Mouse (Mus musculus) regulatory T cell (primary cell): ENCODE data around the gene Cbwd1.
"Not testable (repeated sequence)": the region's sequence is repeated elsewhere in the genome, so short reads cannot be mapped to it uniquely, and the experiment has no call there.

Experiments
- in situ Hi-C: fragments of 300-600 bp; cut with MboI, MseI; formaldehyde crosslinking; loops from one replicate; pipeline ENCODE4 v1.15.1; 2025; ENCODE audit warnings: high pct_unique_total_duplicates

Gene Cbwd1

GRCm38 (mm10) chr19:24897006-24897895 lies 64.2 kb downstream of the Cbwd1 start:
- in situ Hi-C loops: no loop called here

GRCm38 (mm10) chr19:24896536-24896935 lies 64.9 kb downstream of the Cbwd1 start:
- in situ Hi-C loops: no loop called here

GRCm38 (mm10) chr19:24886888-24887287 lies 74.5 kb downstream of the Cbwd1 start:
- in situ Hi-C loops: loop anchor here (10.0 kb wide), 1 partner anchor 592 kb away; no protein-coding TSS in a partner anchor

- in situ Hi-C loops: loop anchor here (10.0 kb wide), 1 partner anchor 591 kb away; no protein-coding TSS in a partner anchor
These were observed 75.9 kb downstream of the Cbwd1 start for GRCm38 (mm10) chr19:24885504-24885903.

- in situ Hi-C loops: loop anchor here (10.0 kb wide), 1 partner anchor 586 kb away; no protein-coding TSS in a partner anchor
These were observed 80.2 kb downstream of the Cbwd1 start for GRCm38 (mm10) chr19:24881237-24881636.

- in situ Hi-C loops: not testable (repeated sequence)
These were observed 86.1 kb downstream of the Cbwd1 start, which contains the start of gene Gm10053 for GRCm38 (mm10) chr19:24875129-24875870. TSS of gene Gm10053 (plus strand) at chr19:24875686.

GRCm38 (mm10) chr19:24873873-24874272 lies 87.5 kb downstream of the Cbwd1 start:
- in situ Hi-C loops: loop anchor here (5.0 kb wide), 2 partner anchors 172 to 247 kb away; no protein-coding TSS in a partner anchor

- in situ Hi-C loops: loop anchor here (5.0 kb wide), 2 partner anchors 169 to 244 kb away; no protein-coding TSS in a partner anchor
These were observed 90.3 kb downstream of the Cbwd1 start for GRCm38 (mm10) chr19:24871037-24871635.
